Mouse (Mus musculus) liver, embryonic 14.5 days (tissue): ENCODE results near the gene Nedd1.

ENCODE experiments used
- CTCF ChIP-seq: IDR thresholded peaks from 2 replicates; pipeline ENCODE4 v1.5.1; 2016; ENCODE audit warnings: antibody characterized with exemption, low read depth, control low read depth
- EP300 ChIP-seq: IDR thresholded peaks from 2 replicates; pipeline ENCODE4 v1.6.1; 2016; ENCODE audit warnings: antibody characterized with exemption, low read depth

- no peak for TF ChIP-seq CTCF
- TF ChIP-seq EP300, result no peak
These were observed 8.1 kb upstream of the Nedd1 start for GRCm38 (mm10) chr10:92730339-92730738.
